Mouse (Mus musculus) liver, postnatal 0 days (tissue): ENCODE measurements at regions not wholly inside any gene's neighbourhood (a gene's known extent, or its start where the extent isn't known, plus 50 kb on each side); places are given as distances from the start of the nearest gene placed in this dataset.
A peak's percentile ranks its signal among the peaks of the same experiment; 100 is the strongest.

Source experiments
- ATAC-seq: fragments of 200-750 bp; cut with Nextera tagmentation; 2 replicates; pipeline ENCODE4 v1.8.0; 2017; ENCODE audit warnings: mild to moderate bottlenecking, moderate library complexity
- DNase-seq: peaks from one replicate; pipeline ENCODE4 v3.0.0-alpha.2; 2016
- H3K27ac ChIP-seq: fragments of 300-500 bp; sonication (generic); 2 replicates; pipeline ENCODE4 v1.5.1; 2014; ENCODE audit warnings: antibody characterized with exemption, moderate library complexity, mild to moderate bottlenecking, low read depth
- H3K27me3 ChIP-seq: fragments of 300-500 bp; sonication (generic); 2 replicates; pipeline ENCODE4 v1.6.1; 2014; ENCODE audit warnings: low read length, control low read depth, mixed read lengths; ENCODE audit not compliant: insufficient read depth
- H3K36me3 ChIP-seq: fragments of 300-500 bp; sonication (generic); replicated peaks from 2 replicates; pipeline ENCODE4 v1.6.1; 2014; ENCODE audit warnings: mild to moderate bottlenecking, control low read depth, low read length, moderate library complexity, mixed read lengths; ENCODE audit not compliant: insufficient read depth
- H3K4me1 ChIP-seq: fragments of 300-500 bp; sonication (generic); 2 replicates; pipeline ENCODE4 v1.6.1; 2014; ENCODE audit warnings: antibody characterized with exemption, mild to moderate bottlenecking, control low read depth; ENCODE audit not compliant: insufficient read depth
- H3K4me2 ChIP-seq: fragments of 300-500 bp; sonication (generic); 2 replicates; pipeline ENCODE4 v1.6.1; 2014; ENCODE audit warnings: low read depth, mild to moderate bottlenecking, low read length, moderate library complexity, mixed read lengths
- H3K4me3 ChIP-seq: fragments of 300-500 bp; sonication (generic); 2 replicates; pipeline ENCODE4 v1.5.1; 2014; ENCODE audit warnings: low read depth, low read length
- H3K9ac ChIP-seq: fragments of 300-500 bp; sonication (generic); replicated peaks from 2 replicates; pipeline ENCODE4 v1.6.1; 2014; ENCODE audit warnings: mild to moderate bottlenecking, moderate library complexity
- H3K9me3 ChIP-seq: fragments of 300-500 bp; sonication (generic); 2 replicates; pipeline ENCODE4 v1.6.1; 2016; ENCODE audit warnings: mild to moderate bottlenecking, control low read depth, low read length, mixed read lengths
- CTCF ChIP-seq: sonication (generic); IDR thresholded peaks from 2 replicates; pipeline ENCODE4 v1.5.1; 2016; ENCODE audit warnings: antibody characterized with exemption, low read depth
- EP300 ChIP-seq: IDR thresholded peaks from 2 replicates; pipeline ENCODE4 v1.6.1; 2016; ENCODE audit warnings: antibody characterized with exemption, low read depth, mild to moderate bottlenecking
- WGBS: fragments of 180-500 bp; shearing (Covaris S2); extraction: QIAGEN DNeasy Blood & Tissue Kit; methylation state at CpG from one replicate; pipeline ENCODE4 v1.1.7; 2014; ENCODE audit not compliant: insufficient replicate concordance; 5-methylcytosine and 5-hydroxymethylcytosine counted together

GRCm38 (mm10) chr16:12731588-12731987 is 377.9 kb upstream of the Ercc4 start:
- 78% methylated on average over 2 of the region's 2 CpGs for WGBS
- Histone ChIP-seq H3K27ac (no peak overlapping the region), H3K9ac (no peak overlapping the region), H3K4me2 (no peak overlapping the region), H3K4me1 (no peaks in the 10 kb centered on the region), H3K4me3 (no peak overlapping the region), H3K36me3 (no peaks in the 10 kb centered on the region), H3K9me3 (no peaks in the 10 kb centered on the region), H3K27me3 (no peaks in the 10 kb centered on the region)
- ATAC-seq, result no peak
- DNase-seq, result no peak
- no peak for TF ChIP-seq EP300
- no peak for TF ChIP-seq CTCF

GRCm38 (mm10) chr16:12742472-12742871 is 367.0 kb upstream of the Ercc4 start:
- Histone ChIP-seq H3K27ac (no peak overlapping the region), H3K36me3 (no peaks in the 10 kb centered on the region), H3K4me3 (no peak overlapping the region), H3K9me3 (no peaks in the 10 kb centered on the region), H3K4me2 (no peak overlapping the region), H3K9ac (no peak overlapping the region), H3K27me3 (no peaks in the 10 kb centered on the region), H3K4me1 (no peaks in the 10 kb centered on the region)
- TF ChIP-seq EP300 (no peak), CTCF (no peak)
- ATAC-seq (no peak), DNase-seq (no peak)

- 77% methylated on average over 3 of the region's 3 CpGs for WGBS
- no peak overlapping the region for H3K27ac ChIP-seq
- ATAC-seq (no peak), DNase-seq (no peak)
- no peaks in the 10 kb centered on the region for H3K4me1 ChIP-seq
- no peak overlapping the region for H3K9ac ChIP-seq
- TF ChIP-seq CTCF, result no peak
- TF ChIP-seq EP300, result no peak
- H3K36me3 ChIP-seq, result no peaks in the 10 kb centered on the region
- H3K9me3 ChIP-seq, result no peaks in the 10 kb centered on the region
- H3K4me2 ChIP-seq, result no peak overlapping the region
- H3K4me3 ChIP-seq, result no peak overlapping the region
- H3K27me3 ChIP-seq, result no peaks in the 10 kb centered on the region
Observed at GRCm38 (mm10) chr16:12753181-12753580, 356.3 kb upstream of the Ercc4 start.

GRCm38 (mm10) chr16:12754361-12754760 is 355.1 kb upstream of the Ercc4 start:
- Histone ChIP-seq H3K36me3 (no peaks in the 10 kb centered on the region), H3K4me1 (no peaks in the 10 kb centered on the region), H3K4me2 (no peak overlapping the region), H3K27ac (no peak overlapping the region), H3K9ac (no peak overlapping the region), H3K4me3 (no peak overlapping the region), H3K9me3 (no peaks in the 10 kb centered on the region), H3K27me3 (no peaks in the 10 kb centered on the region)
- ATAC-seq (no peak), DNase-seq (no peak)
- TF ChIP-seq CTCF (no peak), EP300 (no peak)

- ATAC-seq, result no peak
- no peak overlapping the region for H3K4me2 ChIP-seq
- peak; percentile 34 for TF ChIP-seq CTCF
- TF ChIP-seq EP300, result no peak
Observed at GRCm38 (mm10) chr16:12758594-12758993, 350.9 kb upstream of the Ercc4 start.

GRCm38 (mm10) chr16:12764166-12764565 is 345.3 kb upstream of the Ercc4 start:
- no peak overlapping the region for H3K27ac ChIP-seq
- no peaks in the 10 kb centered on the region for H3K4me1 ChIP-seq
- H3K9ac ChIP-seq, result no peak overlapping the region
- H3K4me2 ChIP-seq, result no peak overlapping the region
- no peaks in the 10 kb centered on the region for H3K27me3 ChIP-seq
- no peaks in the 10 kb centered on the region for H3K9me3 ChIP-seq
- no peak overlapping the region for H3K4me3 ChIP-seq
- 76% methylated on average over 1 of the region's 1 CpGs for WGBS
- no peak for TF ChIP-seq EP300
- no peak for TF ChIP-seq CTCF
- ATAC-seq (no peak), DNase-seq (no peak)
- H3K36me3 ChIP-seq, result no peaks in the 10 kb centered on the region

More at GRCm38 (mm10) chr16:12758594-12758993, 350.9 kb upstream of the Ercc4 start:
- Histone ChIP-seq H3K27me3 (no peaks in the 10 kb centered on the region), H3K9ac (no peak overlapping the region), H3K9me3 (no peaks in the 10 kb centered on the region), H3K4me1 (no peaks in the 10 kb centered on the region), H3K36me3 (no peaks in the 10 kb centered on the region), H3K27ac (no peak overlapping the region), H3K4me3 (no peak overlapping the region)
- WGBS, result 73% methylated on average over 4 of the region's 4 CpGs
- DNase-seq, result no peak

- 64% methylated on average over 1 of the region's 1 CpGs for WGBS
- TF ChIP-seq EP300, result no peak
- TF ChIP-seq CTCF, result no peak
- no peak overlapping the region for H3K9ac ChIP-seq
- no peaks in the 10 kb centered on the region for H3K4me1 ChIP-seq
- H3K36me3 ChIP-seq, result no peaks in the 10 kb centered on the region
- no peaks in the 10 kb centered on the region for H3K9me3 ChIP-seq
- DNase-seq (no peak), ATAC-seq (no peak)
- H3K27ac ChIP-seq, result no peak overlapping the region
- H3K27me3 ChIP-seq, result no peaks in the 10 kb centered on the region
- no peak overlapping the region for H3K4me2 ChIP-seq
- no peak overlapping the region for H3K4me3 ChIP-seq
Observed at GRCm38 (mm10) chr16:12764608-12765007, 344.9 kb upstream of the Ercc4 start.
